Mouse (Mus musculus): ENCODE measurements around the gene Wnt11. TPM values are rescaled to one million over a fixed set of nuclear protein-coding genes. Genes with fewer than 3 reads are reported as not detected.

The Wnt11 gene
- 0.66 and 1.9 TPM in 2 replicates for polyA plus RNA-seq (2016; fragmentation: Nextera tagmentation; extraction: Ambion mirVana)

GRCm38 (mm10) chr7:98834711-98835321 lies at the start of gene Wnt11:
Gene Wnt11 (plus strand): TSS chr7:98835112.
- DNase-seq (ENCODE audit: low spot score) = peak; percentile 51
- H3K27ac ChIP-seq = peak within 1 kb of the TSS; percentile 19; the same call in 1 of the 2 replicates
- no peaks in the 10 kb centered on the region for H3K9me3 ChIP-seq
- no peaks in the 10 kb centered on the region for H3K36me3 ChIP-seq
- peak within 1 kb of the TSS; percentile 57 for H3K4me3 ChIP-seq
- peaks cover 99% of the 10 kb centered on the region for H3K27me3 ChIP-seq (ENCODE audit: insufficient read depth, poor library complexity, severe bottlenecking)
- H3K4me1 ChIP-seq (replicated peaks) = peaks cover 76% of the 10 kb centered on the region
- under 1% methylated on average over 66 of the region's 66 CpGs for WGBS

- Histone ChIP-seq H3K27ac (no peak overlapping the region), H3K9me3 (no peaks in the 10 kb centered on the region), H3K4me1 (replicated peaks) (peaks cover 20% of the 10 kb centered on the region), H3K36me3 (no peaks in the 10 kb centered on the region), H3K4me3 (no peak overlapping the region), H3K27me3 (ENCODE audit: insufficient read depth, poor library complexity, severe bottlenecking) (0 out of 2 replicates have a peak, but pooled peaks cover 3% of the 10 kb centered on the region)
- no peak for DNase-seq (ENCODE audit: low spot score)
- 76% methylated on average over 11 of the region's 11 CpGs for WGBS
Observed at GRCm38 (mm10) chr7:98786792-98787612, 47.9 kb upstream of the Wnt11 start.

GRCm38 (mm10) chr7:98788721-98789120 lies 46.2 kb upstream of the Wnt11 start:
- Histone ChIP-seq H3K27me3 (ENCODE audit: insufficient read depth, poor library complexity, severe bottlenecking) (0 out of 2 replicates have a peak, but pooled peaks cover 3% of the 10 kb centered on the region), H3K27ac (no peak overlapping the region), H3K36me3 (no peaks in the 10 kb centered on the region), H3K4me1 (replicated peaks) (peaks cover 15% of the 10 kb centered on the region), H3K9me3 (no peaks in the 10 kb centered on the region), H3K4me3 (no peak overlapping the region)
- DNase-seq (ENCODE audit: low spot score) = no peak
- WGBS = 88% methylated on average over 7 of the region's 7 CpGs

GRCm38 (mm10) chr7:98789121-98789520 lies 45.8 kb upstream of the Wnt11 start:
- peaks cover 15% of the 10 kb centered on the region for H3K4me1 ChIP-seq (replicated peaks)
- no peaks in the 10 kb centered on the region for H3K36me3 ChIP-seq
- no peak overlapping the region for H3K27ac ChIP-seq
- no peak for DNase-seq (ENCODE audit: low spot score)
- WGBS = 86% methylated on average over 4 of the region's 4 CpGs
- H3K9me3 ChIP-seq = no peaks in the 10 kb centered on the region
- no peak overlapping the region for H3K4me3 ChIP-seq
- 0 out of 2 replicates have a peak, but pooled peaks cover 3% of the 10 kb centered on the region for H3K27me3 ChIP-seq (ENCODE audit: insufficient read depth, poor library complexity, severe bottlenecking)

- Histone ChIP-seq H3K4me3 (no peak overlapping the region), H3K27ac (no peak overlapping the region), H3K9me3 (no peaks in the 10 kb centered on the region), H3K27me3 (ENCODE audit: insufficient read depth, poor library complexity, severe bottlenecking) (no peaks in the 10 kb centered on the region), H3K36me3 (no peaks in the 10 kb centered on the region), H3K4me1 (replicated peaks) (peaks cover 11% of the 10 kb centered on the region)
- WGBS = 84% methylated on average over 5 of the region's 5 CpGs
- DNase-seq (ENCODE audit: low spot score) = no peak
Observed at GRCm38 (mm10) chr7:98791864-98792263, 43.0 kb upstream of the Wnt11 start.

- H3K36me3 ChIP-seq = no peaks in the 10 kb centered on the region
- 66% methylated on average over 5 of the region's 5 CpGs for WGBS
- H3K27me3 ChIP-seq (ENCODE audit: insufficient read depth, poor library complexity, severe bottlenecking) = no peaks in the 10 kb centered on the region
- H3K27ac ChIP-seq = no peak overlapping the region
- DNase-seq (ENCODE audit: low spot score) = no peak
- H3K4me1 ChIP-seq (replicated peaks) = peaks cover 28% of the 10 kb centered on the region
- no peaks in the 10 kb centered on the region for H3K9me3 ChIP-seq
- H3K4me3 ChIP-seq = no peak overlapping the region
Observed at GRCm38 (mm10) chr7:98793811-98794210, 41.1 kb upstream of the Wnt11 start.

- no peaks in the 10 kb centered on the region for H3K36me3 ChIP-seq
- WGBS = 48% methylated on average over 3 of the region's 3 CpGs
- H3K4me1 ChIP-seq (replicated peaks) = peaks cover 35% of the 10 kb centered on the region
- H3K27me3 ChIP-seq (ENCODE audit: insufficient read depth, poor library complexity, severe bottlenecking) = no peaks in the 10 kb centered on the region
- H3K9me3 ChIP-seq = no peaks in the 10 kb centered on the region
- H3K4me3 ChIP-seq = no peak overlapping the region
- H3K27ac ChIP-seq = 0 out of 2 replicates have a peak overlapping the region, but pooled peaks have one; percentile 26
- DNase-seq (ENCODE audit: low spot score) = no peak
Observed at GRCm38 (mm10) chr7:98794444-98794843, 40.5 kb upstream of the Wnt11 start.

GRCm38 (mm10) chr7:98795637-98796036 lies 39.3 kb upstream of the Wnt11 start:
- Histone ChIP-seq H3K4me1 (replicated peaks) (peaks cover 39% of the 10 kb centered on the region), H3K27me3 (ENCODE audit: insufficient read depth, poor library complexity, severe bottlenecking) (no peaks in the 10 kb centered on the region), H3K4me3 (no peak overlapping the region), H3K27ac (no peak overlapping the region), H3K36me3 (no peaks in the 10 kb centered on the region), H3K9me3 (no peaks in the 10 kb centered on the region)
- WGBS = 90% methylated on average over 5 of the region's 5 CpGs
- no peak for DNase-seq (ENCODE audit: low spot score)

GRCm38 (mm10) chr7:98797347-98798133 lies 37.4 kb upstream of the Wnt11 start:
- H3K27ac ChIP-seq = peak overlapping the region; percentile 78
- no peaks in the 10 kb centered on the region for H3K9me3 ChIP-seq
- H3K27me3 ChIP-seq (ENCODE audit: insufficient read depth, poor library complexity, severe bottlenecking) = no peaks in the 10 kb centered on the region
- DNase-seq (ENCODE audit: low spot score) = peak; percentile 16
- H3K36me3 ChIP-seq = no peaks in the 10 kb centered on the region
- H3K4me1 ChIP-seq (replicated peaks) = peaks cover 44% of the 10 kb centered on the region
- WGBS = 31% methylated on average over 5 of the region's 5 CpGs
- H3K4me3 ChIP-seq = no peak overlapping the region

GRCm38 (mm10) chr7:98798134-98798417 lies 36.8 kb upstream of the Wnt11 start:
- Histone ChIP-seq H3K27me3 (ENCODE audit: insufficient read depth, poor library complexity, severe bottlenecking) (no peaks in the 10 kb centered on the region), H3K4me3 (no peak overlapping the region), H3K9me3 (no peaks in the 10 kb centered on the region), H3K27ac (peak overlapping the region; percentile 78), H3K4me1 (replicated peaks) (peaks cover 44% of the 10 kb centered on the region), H3K36me3 (no peaks in the 10 kb centered on the region)
- DNase-seq (ENCODE audit: low spot score) = peak; percentile 18
- 16% methylated on average over 3 of the region's 3 CpGs for WGBS

GRCm38 (mm10) chr7:98800435-98800834 lies 34.5 kb upstream of the Wnt11 start:
- WGBS = 70% methylated on average over 8 of the region's 8 CpGs

GRCm38 (mm10) chr7:98801086-98801485 lies 33.8 kb upstream of the Wnt11 start:
- 69% methylated on average over 7 of the region's 7 CpGs for WGBS

More at GRCm38 (mm10) chr7:98800435-98800834, 34.5 kb upstream of the Wnt11 start:
- DNase-seq (ENCODE audit: low spot score) = no peak
- H3K9me3 ChIP-seq = no peaks in the 10 kb centered on the region
- H3K27me3 ChIP-seq (ENCODE audit: insufficient read depth, poor library complexity, severe bottlenecking) = no peaks in the 10 kb centered on the region
- H3K4me3 ChIP-seq = no peak overlapping the region
- H3K36me3 ChIP-seq = no peaks in the 10 kb centered on the region
- H3K4me1 ChIP-seq (replicated peaks) = peaks cover 54% of the 10 kb centered on the region
- no peak overlapping the region for H3K27ac ChIP-seq

More at GRCm38 (mm10) chr7:98801086-98801485, 33.8 kb upstream of the Wnt11 start:
- Histone ChIP-seq H3K36me3 (no peaks in the 10 kb centered on the region), H3K27me3 (ENCODE audit: insufficient read depth, poor library complexity, severe bottlenecking) (no peaks in the 10 kb centered on the region), H3K9me3 (no peaks in the 10 kb centered on the region), H3K4me3 (no peak overlapping the region), H3K27ac (no peak overlapping the region), H3K4me1 (replicated peaks) (peaks cover 57% of the 10 kb centered on the region)
- no peak for DNase-seq (ENCODE audit: low spot score)
